Mouse (Mus musculus) CD4-positive, CD25-positive, alpha-beta regulatory T cell, adult 2 months (primary cell): ENCODE measurements around the gene Man1b1.
A peak's percentile ranks its signal among the peaks of the same experiment; 100 is the strongest.

ENCODE experiments used
- DNase-seq: peaks from one replicate; pipeline ENCODE4 v3.0.0-alpha.2; 2012; ENCODE audit warnings: low read depth, low spot score

Man1b1 gene

DNA sequence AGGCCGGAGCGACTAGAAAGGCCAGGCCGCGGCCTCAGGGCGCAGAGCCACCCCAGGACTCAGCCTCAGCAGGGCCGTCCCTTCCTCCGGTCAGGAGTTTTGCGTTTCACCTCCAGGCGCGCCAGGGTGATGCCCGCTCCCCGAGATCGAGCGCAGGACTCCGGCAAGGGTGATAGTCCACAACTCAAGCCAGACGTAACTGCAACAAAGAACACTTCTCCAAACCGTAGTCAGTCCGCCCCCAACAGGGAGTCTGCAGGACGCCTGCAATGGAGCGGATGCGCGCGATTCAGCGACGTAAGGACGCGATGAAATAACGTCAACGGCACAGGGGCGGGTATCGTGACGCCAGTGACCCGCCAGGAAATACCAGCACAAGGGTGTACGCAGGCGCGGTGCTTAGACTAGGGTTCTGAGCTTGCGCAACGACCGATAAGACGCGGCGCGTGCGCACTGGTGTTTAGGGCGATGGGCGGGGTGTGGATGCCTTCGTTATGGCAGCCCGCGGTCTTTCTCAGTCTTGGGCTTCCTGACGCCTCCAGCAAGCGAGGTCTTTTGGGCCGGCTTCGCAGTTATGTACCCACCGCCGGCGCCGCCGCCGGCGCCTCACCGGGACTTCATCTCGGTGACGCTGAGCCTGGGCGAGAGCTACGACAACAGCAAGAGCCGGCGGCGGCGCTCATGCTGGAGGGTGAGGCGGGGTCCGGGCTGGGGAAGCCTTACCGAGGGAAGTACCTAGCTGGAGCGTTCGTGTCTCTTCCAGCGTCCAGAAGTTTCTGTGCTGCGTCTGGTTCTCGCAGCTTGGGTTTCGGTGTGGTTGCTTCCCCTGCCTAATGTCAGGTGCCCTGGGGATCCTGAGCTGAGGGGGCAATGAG lies at the start of gene Man1b1:
TSS of gene Man1b1 (plus strand) at position 53 of the 875 bp plus-strand sequence.
- DNase-seq = peak; percentile 100

DNA sequence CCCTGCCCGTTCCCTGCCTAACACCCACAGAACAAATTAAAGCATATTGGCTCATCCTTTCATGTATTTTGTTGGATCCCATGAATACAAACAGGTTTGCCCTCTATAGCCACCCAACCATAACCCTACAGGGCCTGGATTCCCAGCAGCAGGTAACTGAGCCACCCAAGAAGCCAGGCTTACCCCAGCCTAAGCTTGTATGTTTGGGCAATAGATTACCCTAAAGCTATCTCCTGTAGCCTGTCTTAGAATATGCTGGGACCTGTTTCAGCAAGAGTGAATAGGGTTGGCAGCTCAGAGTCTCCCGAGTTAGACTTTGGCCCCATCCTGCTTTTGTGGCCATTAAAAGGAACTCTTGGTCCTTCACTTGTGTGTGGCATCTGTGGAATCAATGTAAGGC lies 46.6 kb upstream of the Man1b1 start:
- no peak for DNase-seq

GRCm38 (mm10) chr2:25286314-25286713 lies 45.8 kb upstream of the Man1b1 start:
- DNase-seq = no peak

DNA sequence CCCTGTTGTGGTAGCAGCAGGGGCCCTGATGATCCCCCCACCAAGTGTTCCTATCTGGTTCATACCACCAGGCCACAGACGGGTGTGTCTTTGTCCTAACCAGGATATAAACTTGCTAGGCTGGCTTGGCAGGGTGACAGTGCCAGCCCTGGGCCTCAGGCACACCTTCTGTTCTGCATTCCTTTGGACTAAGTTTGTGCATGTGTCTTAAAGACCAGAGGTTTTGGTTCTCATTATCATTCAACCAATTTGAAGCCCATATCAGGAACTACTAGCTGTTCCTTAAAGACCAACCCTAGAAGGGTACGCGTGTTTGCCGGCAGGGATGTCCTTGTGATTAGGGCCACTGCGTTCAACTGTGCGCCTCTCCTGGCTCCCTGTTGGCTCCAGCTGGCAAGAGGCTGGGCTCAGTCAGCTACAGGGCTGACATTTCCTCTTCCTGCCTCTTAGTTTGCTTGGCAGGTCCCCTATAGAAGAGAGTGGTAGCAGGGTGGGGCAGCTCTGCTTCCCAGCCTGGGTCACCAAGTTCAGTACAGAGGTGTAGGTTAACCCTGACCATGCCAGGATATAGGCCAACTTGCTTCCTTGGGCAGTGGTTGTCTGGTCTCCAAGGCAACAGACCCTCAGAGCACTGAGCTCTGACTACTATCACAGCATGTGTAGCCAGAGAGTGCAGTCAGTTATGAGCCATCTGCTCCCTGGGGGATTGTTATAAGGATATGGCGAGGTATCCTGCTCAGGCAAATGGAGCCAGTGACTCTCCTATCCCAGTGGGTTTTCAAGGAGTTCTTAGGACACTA lies 45.1 kb upstream of the Man1b1 start:
- DNase-seq = no peak

- no peak for DNase-seq
These were observed 44.0 kb upstream of the Man1b1 start, which contains the start of gene Tmem210 for GRCm38 (mm10) chr2:25287927-25288649. Tmem210 (plus strand) TSS chr2:25288145.

- DNase-seq = no peak
These were observed 43.3 kb upstream of the Man1b1 start for GRCm38 (mm10) chr2:25288734-25289345.

DNA sequence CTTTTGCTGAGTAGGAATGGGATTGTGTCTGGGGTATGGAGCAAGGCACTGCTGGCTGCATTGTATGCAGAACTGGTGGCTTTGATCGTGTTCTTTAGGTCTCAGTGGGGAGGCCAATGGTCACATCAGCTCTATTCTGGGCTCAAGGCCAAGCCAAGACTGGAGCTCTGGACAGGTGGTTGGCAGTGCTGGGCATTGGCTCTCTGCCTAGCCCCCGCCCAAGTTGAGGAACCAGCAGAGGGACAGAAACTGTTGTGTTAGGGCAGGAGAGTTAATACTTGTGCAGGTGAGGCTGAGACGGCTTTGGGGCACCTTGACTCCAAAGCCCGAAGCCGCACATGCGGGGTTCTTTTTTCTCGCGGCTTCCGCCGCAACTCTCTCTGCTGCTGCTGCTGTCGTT lies 42.5 kb upstream of the Man1b1 start, which contains the start of gene Lrrc26:
TSS of gene Lrrc26 (plus strand) at position 265 of the 400 bp plus-strand sequence.
- DNase-seq = no peak

- DNase-seq = no peak
These were observed 41.9 kb upstream of the Man1b1 start for GRCm38 (mm10) chr2:25290101-25290815.

GRCm38 (mm10) chr2:25290816-25291130 lies 41.4 kb upstream of the Man1b1 start:
- DNase-seq = no peak

GRCm38 (mm10) chr2:25291184-25292053 lies 40.7 kb upstream of the Man1b1 start:
- no peak for DNase-seq

GRCm38 (mm10) chr2:25292054-25292544 lies 40.0 kb upstream of the Man1b1 start:
- DNase-seq = peak; percentile 43

DNA sequence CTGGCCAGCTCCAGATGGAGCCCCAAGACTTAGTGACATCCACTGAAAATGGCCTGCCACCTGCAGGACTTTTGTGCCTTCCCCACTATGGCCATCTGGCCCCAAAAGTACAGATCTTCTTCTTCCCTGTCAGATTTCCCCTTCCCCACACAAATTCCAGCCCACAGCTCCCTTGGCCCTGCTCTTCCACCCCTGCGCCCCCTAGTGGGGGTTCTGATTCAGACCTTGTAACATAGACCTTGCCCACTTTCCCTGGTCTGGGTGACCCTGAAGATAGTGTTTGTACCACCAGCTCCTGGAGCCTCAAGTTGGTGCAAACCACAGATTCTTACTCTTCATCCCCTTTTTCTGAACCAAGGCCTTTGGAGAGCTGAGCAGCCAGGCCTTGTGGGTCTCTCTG lies 39.3 kb upstream of the Man1b1 start:
- DNase-seq = peak; percentile 80

DNA sequence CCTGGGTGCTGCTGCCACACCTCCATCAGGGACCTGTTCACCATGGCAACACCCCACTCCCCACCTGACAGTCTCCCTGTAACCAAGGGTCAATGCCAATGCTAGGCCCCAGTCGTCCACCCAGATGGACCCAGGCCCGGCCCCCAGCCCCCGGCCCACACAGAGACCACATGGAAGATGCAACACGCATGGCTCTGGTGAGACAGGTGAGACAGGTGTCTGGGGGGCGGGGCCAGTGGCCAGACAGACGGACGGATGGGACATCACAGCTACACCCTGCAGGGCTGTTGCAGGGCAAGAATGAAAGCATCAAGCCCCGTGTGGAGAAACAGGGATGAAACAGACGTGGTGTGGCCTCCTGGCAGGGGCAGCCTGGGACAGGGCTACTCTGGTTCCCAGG lies 38.4 kb upstream of the Man1b1 start:
- no peak for DNase-seq

DNA sequence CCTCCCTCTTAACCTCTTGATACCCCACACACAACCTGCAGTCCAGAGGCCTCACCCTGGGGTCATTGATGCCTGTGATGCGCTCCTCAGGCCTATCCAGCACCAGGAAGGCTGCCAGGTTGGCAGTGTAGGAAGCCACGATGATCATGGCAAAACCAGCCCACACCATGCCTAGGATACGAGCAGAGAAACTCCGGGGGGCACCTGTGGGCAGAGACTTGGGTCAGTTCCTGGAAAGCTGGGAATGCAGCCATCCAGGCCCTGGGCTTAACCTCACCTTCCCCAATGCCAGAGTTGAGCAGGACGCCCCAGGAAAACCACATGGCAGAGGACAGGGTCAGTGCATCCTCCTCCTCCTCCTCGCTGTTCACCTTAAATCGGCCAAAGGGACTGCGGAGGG lies 35.0 kb upstream of the Man1b1 start:
- DNase-seq = no peak

GRCm38 (mm10) chr2:25298046-25298445 lies 34.1 kb upstream of the Man1b1 start:
- DNase-seq = no peak

DNA sequence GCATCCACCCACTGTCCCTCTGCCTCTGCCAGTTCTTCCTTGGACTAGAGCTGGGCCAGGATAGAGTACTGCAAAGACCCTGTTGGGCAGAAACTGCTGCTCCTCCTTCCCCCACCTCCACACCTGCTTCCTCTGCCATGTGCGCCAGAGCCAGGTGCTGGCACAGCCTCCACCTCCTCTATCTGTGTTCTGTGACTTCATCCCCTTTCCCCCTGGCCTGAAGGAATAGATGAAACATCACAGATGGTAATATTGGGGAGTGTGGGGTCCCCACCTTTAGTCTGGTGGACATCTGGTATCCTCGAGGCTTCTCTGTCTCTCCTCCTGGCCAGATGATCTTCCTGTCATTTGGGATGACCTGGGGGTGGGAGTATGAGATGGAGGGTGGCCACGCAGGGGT lies 28.7 kb upstream of the Man1b1 start:
- DNase-seq = no peak

DNA sequence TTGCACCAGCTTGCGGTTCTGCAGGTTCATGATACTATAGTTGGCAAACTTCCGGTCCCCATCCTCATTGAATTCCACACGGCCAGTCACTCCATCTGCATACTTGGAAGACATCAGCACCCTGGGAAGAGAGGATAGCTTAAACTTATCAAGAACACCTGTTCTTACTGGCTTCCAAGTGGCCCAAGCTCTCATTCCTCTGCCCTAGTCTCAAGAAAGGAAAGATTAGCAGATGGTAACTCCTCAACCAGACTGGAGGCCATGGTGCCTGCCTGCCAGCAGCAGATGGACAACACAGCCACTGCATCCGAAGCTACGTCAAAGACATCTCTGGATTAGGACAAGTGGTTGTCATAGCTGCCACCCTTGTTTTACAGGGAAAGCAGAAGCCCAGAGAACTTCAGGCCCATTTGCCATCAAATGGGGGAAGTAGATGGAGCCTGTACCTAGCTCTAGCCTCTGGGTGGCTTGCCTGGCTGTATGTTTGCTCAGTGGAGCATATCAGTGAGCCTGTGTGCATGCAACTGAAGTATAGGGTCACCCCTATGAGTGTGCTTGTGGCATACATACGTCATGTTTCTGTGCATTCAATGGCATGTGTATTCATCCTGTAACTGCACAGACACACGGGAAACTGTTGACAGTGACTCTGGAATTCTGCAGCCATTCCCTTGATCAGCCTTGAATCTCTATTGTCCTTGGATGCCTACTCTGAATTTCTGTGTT lies 28.0 kb upstream of the Man1b1 start:
- no peak for DNase-seq

- DNase-seq = peak; percentile 60
These were observed 27.2 kb upstream of the Man1b1 start for GRCm38 (mm10) chr2:25304657-25305541.
